Mouse (Mus musculus) forelimb bud, embryonic 11.5 days (tissue): ENCODE measurements around the gene Boc.
A peak's percentile ranks its signal among the peaks of the same experiment; 100 is the strongest.

Experiments used
- DNase-seq: peaks from one replicate; pipeline ENCODE4 v3.0.0-alpha.2; 2012; ENCODE audit warnings: low read depth, low spot score

The Boc gene

GRCm38 (mm10) chr16:44552726-44553125 is 6.0 kb downstream of the Boc start:
- no peak for DNase-seq

- DNase-seq, result no peak
Measured at GRCm38 (mm10) chr16:44552036-44552435, 6.7 kb downstream of the Boc start.

- DNase-seq, result no peak
Measured at GRCm38 (mm10) chr16:44551491-44551890, 7.2 kb downstream of the Boc start.

- no peak for DNase-seq
Measured at GRCm38 (mm10) chr16:44550843-44551242, 7.9 kb downstream of the Boc start.

GRCm38 (mm10) chr16:44549867-44550679 is 8.6 kb downstream of the Boc start:
- DNase-seq, result no peak

- DNase-seq, result no peak
Measured at GRCm38 (mm10) chr16:44549381-44549780, 9.3 kb downstream of the Boc start.

GRCm38 (mm10) chr16:44547976-44548375 is 10.7 kb downstream of the Boc start:
- no peak for DNase-seq

- no peak for DNase-seq
Measured at GRCm38 (mm10) chr16:44546831-44547230, 11.9 kb downstream of the Boc start.

- no peak for DNase-seq
Measured at GRCm38 (mm10) chr16:44545939-44546338, 12.8 kb downstream of the Boc start.

- no peak for DNase-seq
Measured at GRCm38 (mm10) chr16:44545153-44545552, 13.5 kb downstream of the Boc start.

- DNase-seq, result no peak
Measured at GRCm38 (mm10) chr16:44543098-44543497, 15.6 kb downstream of the Boc start.

GRCm38 (mm10) chr16:44542029-44542690 is 16.5 kb downstream of the Boc start:
- no peak for DNase-seq

- no peak for DNase-seq
Measured at GRCm38 (mm10) chr16:44539611-44540010, 19.1 kb downstream of the Boc start.

- no peak for DNase-seq
Measured at GRCm38 (mm10) chr16:44538401-44539395, 20.0 kb downstream of the Boc start.

GRCm38 (mm10) chr16:44534122-44534521 is 24.6 kb downstream of the Boc start:
- DNase-seq, result no peak

GRCm38 (mm10) chr16:44533522-44533921 is 25.2 kb downstream of the Boc start:
- no peak for DNase-seq

- no peak for DNase-seq
Measured at GRCm38 (mm10) chr16:44532851-44533250, 25.8 kb downstream of the Boc start.

- no peak for DNase-seq
Measured at GRCm38 (mm10) chr16:44531239-44531797, 27.4 kb downstream of the Boc start.

- DNase-seq, result peak; percentile 78
Measured at GRCm38 (mm10) chr16:44530829-44531228, 27.9 kb downstream of the Boc start.

- DNase-seq, result no peak
Measured at GRCm38 (mm10) chr16:44530191-44530590, 28.5 kb downstream of the Boc start.

- DNase-seq, result no peak
Measured at GRCm38 (mm10) chr16:44529691-44530090, 29.0 kb downstream of the Boc start.

GRCm38 (mm10) chr16:44528955-44529354 is 29.7 kb downstream of the Boc start:
- no peak for DNase-seq
